Mouse (Mus musculus): ENCODE data around the gene Frmd4a.

DNA sequence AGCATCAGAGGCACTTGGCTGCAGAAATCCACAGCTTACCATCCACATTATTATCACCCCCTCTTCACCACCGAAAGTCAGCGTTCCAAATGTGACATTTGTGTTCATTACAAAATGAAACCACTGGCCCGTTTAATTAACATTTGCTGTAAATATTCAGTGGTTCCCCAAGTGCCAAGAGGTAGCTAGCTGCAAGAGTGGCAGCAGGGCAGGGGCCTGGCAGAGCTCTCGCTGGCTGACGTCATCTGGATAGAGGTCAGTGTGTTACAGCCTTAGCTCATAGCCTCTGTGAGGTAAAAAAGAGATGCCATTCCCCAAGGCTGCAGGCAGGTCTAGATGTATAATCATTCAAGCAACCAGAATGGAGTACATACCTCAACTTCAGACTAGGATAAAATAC lies 473.3 kb downstream of the Frmd4a start:
- TF ChIP-seq CTCF (IDR thresholded peaks at IDR 0.05; ENCODE audit: low read depth), result no peak
- TF ChIP-seq EP300 (IDR thresholded peaks at IDR 0.05; ENCODE audit: low read depth), result no peak

All from heart, postnatal 0 days (tissue).